Mouse (Mus musculus) midbrain, embryonic 13.5 days (tissue): Measurements from ENCODE around the gene Arl6. TPM values are rescaled to one million over a fixed set of nuclear protein-coding genes. Genes with fewer than 3 reads are reported as not detected.

Experiments
- ATAC-seq: fragments of 200-750 bp; cut with Nextera tagmentation; 2 replicates; pipeline ENCODE4 v1.8.0; 2017; ENCODE audit warnings: mild to moderate bottlenecking, moderate TSS enrichment, moderate library complexity
- H3K27ac ChIP-seq: fragments of 300-500 bp; sonication (generic); 2 replicates; pipeline ENCODE4 v1.5.1; 2015; ENCODE audit warnings: inconsistent platforms, mild to moderate bottlenecking, moderate library complexity
- H3K27me3 ChIP-seq: fragments of 300-500 bp; sonication (generic); 2 replicates; pipeline ENCODE4 v1.6.1; 2015; ENCODE audit warnings: mild to moderate bottlenecking, inconsistent platforms
- H3K36me3 ChIP-seq: fragments of 300-500 bp; sonication (generic); 2 replicates; pipeline ENCODE4 v1.6.1; 2015; ENCODE audit warnings: mild to moderate bottlenecking, inconsistent platforms
- H3K4me1 ChIP-seq: fragments of 300-500 bp; sonication (generic); replicated peaks from 2 replicates; pipeline ENCODE4 v1.6.1; 2015; ENCODE audit warnings: inconsistent platforms
- H3K4me2 ChIP-seq: fragments of 300-500 bp; sonication (generic); replicated peaks from 2 replicates; pipeline ENCODE4 v1.6.1; 2015; ENCODE audit warnings: moderate library complexity, mild to moderate bottlenecking, inconsistent platforms
- H3K4me3 ChIP-seq: fragments of 300-500 bp; sonication (generic); replicated peaks from 2 replicates; pipeline ENCODE4 v1.5.1; 2015; ENCODE audit warnings: mild to moderate bottlenecking, inconsistent platforms
- H3K9ac ChIP-seq: fragments of 300-500 bp; sonication (generic); replicated peaks from 2 replicates; pipeline ENCODE4 v1.6.1; 2015; ENCODE audit warnings: mild to moderate bottlenecking, inconsistent platforms
- H3K9me3 ChIP-seq: fragments of 300-500 bp; sonication (generic); 2 replicates; pipeline ENCODE4 v1.6.1; 2016; ENCODE audit warnings: mild to moderate bottlenecking, inconsistent platforms
- WGBS: fragments of 180-500 bp; shearing (Covaris S2); methylation state at CpG from one replicate; pipeline ENCODE4 v1.1.7; 2015; 5-methylcytosine and 5-hydroxymethylcytosine counted together
- polyA plus RNA-seq: library from polyadenylated mRNA; unstranded; fragments of >200 nt; fragmentation: Nextera tagmentation; extraction: Ambion mirVana; gene quantifications from 2 replicates; pipeline ENCODE4 v1.2.1, GENCODE M21; 2015

Arl6 gene
- polyA plus RNA-seq, 1 experiment from 2014 or later = 49.7 TPM

- H3K4me1 ChIP-seq = peaks cover 24% of the 10 kb centered on the region
- ATAC-seq = peak; percentile 87
- no peaks in the 10 kb centered on the region for H3K36me3 ChIP-seq
- 30% methylated on average over 15 of the region's 15 CpGs for WGBS
- H3K27ac ChIP-seq = peak overlapping the region; percentile 42
- H3K4me2 ChIP-seq = peak overlapping the region; percentile 51
- H3K9ac ChIP-seq = peak overlapping the region; percentile 32; the same call in 1 of the 2 replicates
- H3K4me3 ChIP-seq = peak overlapping the region; percentile 27
- peaks cover 9% of the 10 kb centered on the region for H3K27me3 ChIP-seq
- no peaks in the 10 kb centered on the region for H3K9me3 ChIP-seq
Observed at GRCm38 (mm10) chr16:59604078-59604781, 35.0 kb downstream of the Arl6 start.

GRCm38 (mm10) chr16:59600311-59601251, 38.6 kb downstream of the Arl6 start, which contains the start of gene Crybg3:
Crybg3 (minus strand) TSS chr16:59600979.
- peaks cover 25% of the 10 kb centered on the region for H3K4me1 ChIP-seq
- peak within 1 kb of the TSS; percentile 85 for H3K4me2 ChIP-seq
- no peaks in the 10 kb centered on the region for H3K9me3 ChIP-seq
- H3K27ac ChIP-seq = peak within 1 kb of the TSS; percentile 57
- peak within 1 kb of the TSS; percentile 73 for H3K9ac ChIP-seq
- WGBS = under 1% methylated on average over 90 of the region's 90 CpGs
- no peaks in the 10 kb centered on the region for H3K36me3 ChIP-seq
- peaks cover 9% of the 10 kb centered on the region for H3K27me3 ChIP-seq
- peak; percentile 89 for ATAC-seq
- H3K4me3 ChIP-seq = peak within 1 kb of the TSS; percentile 65

GRCm38 (mm10) chr16:59599411-59600265, 39.6 kb downstream of the Arl6 start:
- peak overlapping the region; percentile 85 for H3K4me2 ChIP-seq
- no peak overlapping the region; the same call in 1 of the 2 replicates for H3K27ac ChIP-seq
- peaks cover 24% of the 10 kb centered on the region for H3K4me1 ChIP-seq
- peak overlapping the region; percentile 65 for H3K4me3 ChIP-seq
- H3K9me3 ChIP-seq = no peaks in the 10 kb centered on the region
- ATAC-seq = peak; percentile 12; the same call in 1 of the 2 replicates
- peaks cover 9% of the 10 kb centered on the region for H3K27me3 ChIP-seq
- 18% methylated on average over 17 of the region's 17 CpGs for WGBS
- H3K9ac ChIP-seq = peak overlapping the region; percentile 73; the same call in 1 of the 2 replicates
- no peaks in the 10 kb centered on the region for H3K36me3 ChIP-seq

- WGBS = 10% methylated on average over 4 of the region's 4 CpGs
- Histone ChIP-seq H3K4me2 (peak overlapping the region; percentile 85), H3K9me3 (no peaks in the 10 kb centered on the region), H3K27ac (no peak overlapping the region), H3K36me3 (no peaks in the 10 kb centered on the region), H3K27me3 (peaks cover 9% of the 10 kb centered on the region), H3K4me3 (peak overlapping the region; percentile 65; the same call in 1 of the 2 replicates), H3K4me1 (peaks cover 18% of the 10 kb centered on the region), H3K9ac (no peak overlapping the region)
- ATAC-seq = no peak
Observed at GRCm38 (mm10) chr16:59598997-59599396, 40.2 kb downstream of the Arl6 start.

DNA sequence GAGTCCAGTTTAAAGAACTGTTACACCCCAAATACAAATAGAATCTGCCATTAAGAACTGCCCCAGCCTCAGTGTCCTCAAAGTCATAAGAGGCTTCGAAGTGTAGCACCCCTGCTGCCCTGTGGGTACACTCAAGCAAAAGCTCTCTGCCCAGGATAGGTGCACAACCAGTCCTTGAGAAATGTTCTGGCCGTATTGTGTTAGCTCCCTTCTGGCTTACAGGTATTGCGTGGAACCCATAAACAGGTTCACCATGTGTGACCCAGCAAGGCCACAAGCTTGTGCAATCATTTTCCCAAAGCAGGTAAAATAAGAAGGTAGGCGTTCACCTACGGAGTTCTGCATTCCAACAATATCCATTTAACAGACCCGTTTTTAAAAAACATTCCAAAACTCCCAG, 41.9 kb downstream of the Arl6 start:
- no peaks in the 10 kb centered on the region for H3K9me3 ChIP-seq
- no peak overlapping the region for H3K27ac ChIP-seq
- H3K9ac ChIP-seq = no peak overlapping the region
- H3K4me3 ChIP-seq = no peak overlapping the region
- no peaks in the 10 kb centered on the region for H3K36me3 ChIP-seq
- WGBS = 97% methylated on average over 6 of the region's 6 CpGs
- H3K27me3 ChIP-seq = peaks cover 9% of the 10 kb centered on the region
- no peak for ATAC-seq
- peaks cover 18% of the 10 kb centered on the region for H3K4me1 ChIP-seq
- no peak overlapping the region for H3K4me2 ChIP-seq

- H3K4me1 ChIP-seq = peaks cover 6% of the 10 kb centered on the region
- H3K4me3 ChIP-seq = no peak overlapping the region
- no peaks in the 10 kb centered on the region for H3K27me3 ChIP-seq
- H3K27ac ChIP-seq = no peak overlapping the region
- no peak for ATAC-seq
- no peak overlapping the region for H3K9ac ChIP-seq
- WGBS = 84% methylated on average over 3 of the region's 3 CpGs
- H3K4me2 ChIP-seq = no peak overlapping the region
- no peaks in the 10 kb centered on the region for H3K36me3 ChIP-seq
- no peaks in the 10 kb centered on the region for H3K9me3 ChIP-seq
Observed at GRCm38 (mm10) chr16:59594714-59595113, 44.5 kb downstream of the Arl6 start.

- Histone ChIP-seq H3K4me2 (no peak overlapping the region), H3K4me1 (no peaks in the 10 kb centered on the region), H3K36me3 (no peaks in the 10 kb centered on the region), H3K27me3 (no peaks in the 10 kb centered on the region), H3K27ac (no peak overlapping the region), H3K4me3 (no peak overlapping the region), H3K9ac (no peak overlapping the region), H3K9me3 (no peaks in the 10 kb centered on the region)
- WGBS = 87% methylated on average over 6 of the region's 6 CpGs
- ATAC-seq = no peak
Observed at GRCm38 (mm10) chr16:59590790-59591189, 48.4 kb downstream of the Arl6 start.

DNA sequence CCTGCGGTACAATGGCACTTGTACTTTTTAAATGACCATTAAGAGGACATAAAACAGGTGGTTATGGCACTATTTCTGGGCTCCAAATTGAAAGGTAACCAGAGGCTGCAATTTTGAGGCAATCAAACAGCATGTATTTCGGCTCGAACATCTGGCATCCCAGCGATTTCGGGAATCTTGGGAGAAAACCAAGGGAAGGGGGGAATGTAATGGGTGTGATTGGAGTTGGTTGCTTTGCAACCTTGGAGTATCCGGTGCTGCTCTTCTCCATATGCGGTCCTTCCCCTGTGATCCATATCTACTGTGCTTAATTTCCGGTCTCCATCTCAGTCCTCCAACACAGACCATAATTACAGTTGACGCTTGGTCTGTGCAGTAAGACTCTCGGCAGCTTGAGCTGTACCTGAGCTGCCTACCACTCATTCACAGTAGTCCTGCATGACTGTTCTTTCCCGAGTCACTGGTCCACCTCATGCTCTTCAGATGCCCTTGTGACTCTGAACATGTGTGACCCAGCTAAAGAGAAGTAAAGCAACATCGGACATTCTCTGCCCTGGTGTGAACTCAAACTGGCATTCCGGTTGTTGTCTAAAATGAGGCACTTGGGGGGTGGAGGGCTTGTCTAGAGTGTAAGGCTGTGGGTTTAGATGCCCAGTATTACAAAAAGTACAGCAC, 50.7 kb downstream of the Arl6 start:
- Histone ChIP-seq H3K27ac (no peak overlapping the region), H3K36me3 (no peaks in the 10 kb centered on the region), H3K27me3 (no peaks in the 10 kb centered on the region), H3K9ac (no peak overlapping the region), H3K4me2 (no peak overlapping the region), H3K4me3 (no peak overlapping the region), H3K9me3 (no peaks in the 10 kb centered on the region), H3K4me1 (no peaks in the 10 kb centered on the region)
- ATAC-seq = no peak
- 94% methylated on average over 13 of the region's 13 CpGs for WGBS

- no peak for ATAC-seq
Observed at GRCm38 (mm10) chr16:59587816-59588215, 51.4 kb downstream of the Arl6 start.

DNA sequence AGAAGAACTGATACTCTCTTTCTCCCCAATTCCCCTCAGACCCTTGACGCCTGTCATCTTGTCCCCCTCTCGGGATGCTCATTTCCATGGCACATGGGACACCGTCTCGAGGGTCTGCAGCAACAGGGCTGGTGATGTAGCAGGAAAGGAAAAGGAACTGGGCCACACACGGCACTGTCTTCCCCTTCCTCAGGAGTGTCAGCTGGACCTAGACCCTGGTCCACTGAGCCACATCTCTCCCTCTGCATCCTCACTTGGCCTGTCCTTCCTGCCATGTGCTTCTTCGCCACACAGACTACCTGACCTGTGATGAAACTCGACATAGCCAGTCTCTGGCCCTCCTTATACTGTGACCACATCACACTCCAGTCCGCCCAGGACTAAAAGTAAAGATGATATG, 52.3 kb downstream of the Arl6 start:
- Histone ChIP-seq H3K4me2 (no peak overlapping the region), H3K9me3 (no peaks in the 10 kb centered on the region), H3K27ac (no peak overlapping the region), H3K9ac (no peak overlapping the region), H3K27me3 (no peaks in the 10 kb centered on the region), H3K36me3 (no peaks in the 10 kb centered on the region), H3K4me3 (no peak overlapping the region), H3K4me1 (no peaks in the 10 kb centered on the region)
- WGBS = 92% methylated on average over 8 of the region's 8 CpGs
- ATAC-seq = 0 out of 2 replicates have a peak, but pooled peaks have one; percentile 27

More at GRCm38 (mm10) chr16:59587816-59588215, 51.4 kb downstream of the Arl6 start:
- no peaks in the 10 kb centered on the region for H3K4me1 ChIP-seq
- no peaks in the 10 kb centered on the region for H3K36me3 ChIP-seq
- H3K27me3 ChIP-seq = no peaks in the 10 kb centered on the region
- WGBS = 94% methylated on average over 10 of the region's 10 CpGs
- no peak overlapping the region for H3K9ac ChIP-seq
- no peak overlapping the region for H3K4me2 ChIP-seq
- no peak overlapping the region for H3K4me3 ChIP-seq
- no peaks in the 10 kb centered on the region for H3K9me3 ChIP-seq
- H3K27ac ChIP-seq = no peak overlapping the region

GRCm38 (mm10) chr16:59586276-59586675, 52.9 kb downstream of the Arl6 start:
- Histone ChIP-seq H3K4me1 (no peaks in the 10 kb centered on the region), H3K36me3 (no peaks in the 10 kb centered on the region), H3K27me3 (no peaks in the 10 kb centered on the region), H3K9ac (no peak overlapping the region), H3K4me3 (no peak overlapping the region), H3K9me3 (no peaks in the 10 kb centered on the region), H3K27ac (no peak overlapping the region), H3K4me2 (no peak overlapping the region)
- WGBS = 73% methylated on average over 6 of the region's 6 CpGs
- peak; percentile 48; the same call in 1 of the 2 replicates for ATAC-seq
